Mouse (Mus musculus) T-cell, adult 66 days (primary cell): ENCODE measurements around the gene Crebl2. TPM values are rescaled to one million over a fixed set of nuclear protein-coding genes. Genes with fewer than 3 reads are reported as not detected.

ENCODE experiments used
- total RNA-seq, 2 experiments: library from RNA; stranded (reverse); gene quantifications; 3 replicates in 1 of 2; 4 replicates in 1 of 2; pipeline ENCODE4 v1.2.4; 2023

The Crebl2 gene
- total RNA-seq = 10 to 100 TPM; 25.3 to 27.4 TPM

DNA sequence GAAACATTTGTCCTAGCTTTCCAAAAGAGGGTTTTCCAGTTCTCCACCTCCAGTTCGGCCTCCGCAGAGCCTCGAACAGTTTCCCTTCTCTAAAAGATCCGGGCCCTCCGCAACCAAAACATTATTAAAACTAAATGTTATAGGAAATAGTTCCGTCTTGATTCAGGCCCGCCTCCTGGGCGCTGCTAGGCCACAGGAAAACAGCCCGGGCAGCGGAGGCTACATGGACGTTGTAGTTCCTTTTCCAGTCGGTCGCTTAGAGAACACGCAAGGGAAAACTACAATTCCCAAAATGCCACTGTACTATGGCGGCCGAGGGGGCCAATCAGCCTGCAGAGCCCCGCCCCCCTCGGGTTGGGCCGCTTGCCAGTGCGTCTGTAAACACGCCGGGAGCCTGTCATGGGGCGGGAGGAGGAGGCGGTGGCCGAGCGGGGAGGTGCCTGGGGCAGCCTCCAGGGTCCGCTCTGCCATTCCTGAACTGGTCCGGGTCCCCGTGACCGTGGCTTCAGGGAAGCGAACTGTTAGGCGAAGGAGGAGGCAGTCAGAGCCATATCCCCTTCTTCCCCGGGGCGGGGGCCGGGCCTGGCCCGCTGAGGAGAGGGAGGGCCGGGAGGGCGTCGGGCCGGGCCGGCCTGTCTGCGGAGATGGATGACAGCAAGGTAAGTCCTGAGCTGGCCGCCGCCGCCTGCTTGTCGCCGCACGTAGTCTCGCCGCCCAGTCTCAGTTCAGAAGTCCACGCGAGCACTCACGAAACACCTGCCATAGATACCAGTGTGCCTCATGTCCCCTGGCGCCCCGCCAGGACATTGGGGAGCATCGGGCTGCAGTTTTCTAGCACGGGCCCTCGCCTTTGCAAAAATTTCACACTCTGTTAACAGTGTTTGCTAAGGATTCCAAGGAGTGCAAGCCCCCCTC is at the start of gene Crebl2:
TSS of gene Crebl2 (plus strand) at position 369 of the 915 bp plus-strand sequence.

DNA sequence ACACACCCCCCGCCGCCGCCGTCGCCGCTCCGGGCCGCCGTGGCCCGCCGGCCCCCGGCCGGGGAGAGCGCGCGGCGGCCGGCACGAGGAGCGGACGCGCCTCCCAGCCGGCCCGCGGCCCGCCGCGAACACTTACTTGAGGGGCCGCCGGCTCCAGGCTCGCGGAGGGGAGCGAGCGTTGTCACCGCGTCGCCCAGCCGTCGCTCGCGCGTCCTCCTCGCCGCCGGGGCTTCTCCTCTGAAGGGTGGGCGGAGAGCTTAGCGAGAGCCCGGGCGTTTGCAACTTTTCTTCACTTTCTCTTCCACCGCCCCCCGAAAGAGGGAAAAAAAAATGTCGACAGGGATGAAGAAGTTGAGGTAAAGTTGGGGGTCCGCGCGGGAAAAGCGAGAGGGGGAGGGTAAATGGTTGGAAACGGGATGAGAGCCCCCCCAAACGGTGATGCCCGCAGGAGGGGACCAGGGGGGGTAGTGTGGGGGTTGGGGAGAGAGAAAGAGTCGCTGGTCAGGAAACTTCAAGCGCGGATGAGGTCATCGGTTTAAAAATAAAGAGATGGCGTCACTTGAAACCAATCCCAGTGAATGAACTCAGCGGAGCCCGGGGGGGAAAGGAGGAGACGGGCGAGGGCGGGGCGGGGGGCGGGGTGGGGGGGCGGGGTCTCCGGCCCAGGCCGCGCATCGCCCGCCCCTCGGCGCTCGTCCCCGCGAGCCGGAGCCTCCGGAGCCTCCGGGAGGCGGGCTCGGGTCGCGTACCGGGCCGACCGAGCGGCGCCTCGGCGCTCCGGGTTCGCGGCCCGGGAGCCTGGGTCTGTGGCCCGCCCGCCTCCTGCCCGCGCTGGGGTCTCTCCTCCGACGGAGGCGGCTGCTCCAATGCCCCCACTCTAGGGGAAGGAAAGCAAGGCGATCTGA is 37.6 kb upstream of the Crebl2 start, which contains the start of gene Dusp16:
TSS of gene Dusp16 (minus strand) at position 485 of the 905 bp plus-strand sequence.

DNA sequence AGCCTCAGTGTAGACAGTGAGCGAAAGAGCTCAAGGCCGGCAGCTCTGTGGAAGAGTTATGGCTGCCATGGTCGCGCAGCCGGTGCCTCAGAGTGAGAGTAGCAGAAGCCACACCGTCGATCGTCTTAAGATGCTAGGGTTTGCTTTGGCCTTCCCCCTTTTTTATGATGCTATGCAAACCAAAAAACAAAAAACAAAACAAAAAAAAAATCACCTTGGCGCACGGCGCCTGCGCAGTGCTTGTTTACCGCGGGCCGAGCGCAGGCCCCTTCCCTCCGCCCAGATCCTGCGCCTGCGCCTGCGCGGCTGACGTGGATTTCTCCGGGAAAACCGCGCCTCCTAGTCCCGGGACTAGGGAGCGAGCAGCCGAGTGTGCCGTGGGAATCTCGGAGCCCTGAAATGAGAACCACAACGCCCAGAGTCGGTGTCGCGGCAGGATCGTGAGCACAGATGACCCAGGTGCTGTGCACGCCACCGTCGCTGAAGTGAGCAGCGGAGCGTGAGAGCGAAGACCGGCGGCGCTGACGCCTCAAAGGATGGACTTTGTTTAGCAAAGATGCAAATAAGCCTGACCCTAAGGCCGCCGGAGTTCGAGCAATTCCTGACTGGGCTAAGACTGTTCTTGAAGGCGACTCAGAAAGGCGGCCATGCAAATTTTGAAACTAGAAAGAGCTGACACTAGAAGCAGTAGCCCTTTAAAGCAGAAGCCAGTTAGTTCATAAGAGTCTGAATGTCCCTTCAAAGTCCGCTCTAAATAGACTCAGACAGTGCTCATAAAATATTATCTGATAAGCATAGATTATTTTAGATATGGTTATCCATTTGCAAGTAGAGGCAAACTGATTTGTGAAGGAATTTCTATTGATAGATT is 68.4 kb downstream of the Crebl2 start, which contains the start of gene Gpr19:
TSS of gene Gpr19 (minus strand) at position 484 of the 871 bp plus-strand sequence.

Other genes starting within 250 kb of the Crebl2 start
- gene Mansc1, start 197.7 kb upstream of the Crebl2 start, total RNA-seq = 1 to 10 TPM; 2.0 to 2.6 TPM
- 10 to 100 TPM; 13.2 to 16.2 TPM for gene Borcs5, start 190.6 kb upstream of the Crebl2 start, total RNA-seq
- gene Dusp16, start 37.5 kb upstream of the Crebl2 start, total RNA-seq = 1 to 10 TPM; 1.9 to 2.9 TPM
- 10 to 100 TPM; 13.0 to 16.5 TPM for gene Gpr19, start 68.4 kb downstream of the Crebl2 start, total RNA-seq
- 100 to 1,000 TPM; 189 to 215 TPM for gene Cdkn1b, start 90.2 kb downstream of the Crebl2 start, total RNA-seq
- gene Apold1, start 151.6 kb downstream of the Crebl2 start, total RNA-seq = under 1 TPM in 1 of 2 experiments, not detected in 1; 0.20 TPM
- gene Ddx47, start 181.5 kb downstream of the Crebl2 start, total RNA-seq = 100 to 1,000 TPM; 147 to 154 TPM
- under 1 TPM in 1 of 2 experiments, not detected in 1; 0.36 TPM for gene Gprc5a, start 235.5 kb downstream of the Crebl2 start, total RNA-seq